8 mouse cellular contexts compared by ENCODE assay signal in the genomic region with DNA sequence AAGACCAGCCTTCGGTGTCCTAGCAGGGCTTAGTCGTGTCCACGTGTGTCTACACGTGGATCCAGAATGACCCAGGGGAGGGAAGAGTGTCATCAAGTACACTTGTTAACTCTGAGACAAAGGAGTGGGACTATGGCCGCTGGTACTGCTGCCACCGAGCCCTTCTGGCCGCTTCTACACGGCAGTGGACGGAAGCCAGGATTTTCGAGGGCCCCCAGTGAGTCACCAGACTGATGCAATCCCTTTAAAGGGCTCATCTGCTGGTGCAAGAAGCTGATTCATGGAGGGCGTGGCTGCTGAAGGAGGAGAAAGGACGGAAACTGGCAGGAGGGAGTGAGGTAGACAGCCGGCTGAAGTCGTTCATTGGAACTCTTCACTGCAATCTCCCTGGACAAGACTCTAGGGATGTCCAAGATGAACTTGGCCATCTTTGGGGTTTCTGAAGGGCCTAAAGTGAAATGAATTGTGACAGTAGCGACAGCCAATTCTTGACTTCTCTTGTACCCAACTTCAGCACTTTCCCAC. TPM values are rescaled to one million over a fixed set of nuclear protein-coding genes. Genes with fewer than 3 reads are reported as not detected.
DNase-seq lines count a peak whose midpoint lies in the region; ATAC-seq and TF ChIP-seq lines count a peak whose summit lies in the region.

No protein-coding gene starts in this region.

- peak overlapping the region; percentile 58 for H3K4me3 ChIP-seq in ES-Bruce4 (ENCODE audit: low read depth, low read length)
- H3K4me3 ChIP-seq in forebrain, embryonic 14.5 days (ENCODE audit: low read depth, low read length), result peak overlapping the region; percentile 90
- H3K4me3 ChIP-seq in neural tube, embryonic 14.5 days (ENCODE audit: low read depth, low read length), result peak overlapping the region; percentile 91
- peak overlapping the region; percentile 94 for H3K4me3 ChIP-seq in testis, adult 2 months (ENCODE audit: control insufficient read depth, low read depth, low read length)

- H3K9me3 ChIP-seq in ES-Bruce4 (replicated peaks; ENCODE audit: control insufficient read depth, insufficient read depth, low read length, poor library complexity, severe bottlenecking), result no peaks in the 10 kb centered on the region
- no peaks in the 10 kb centered on the region for H3K9me3 ChIP-seq in forebrain, embryonic 14.5 days (replicated peaks; ENCODE audit: control insufficient read depth, low read length)
- no peaks in the 10 kb centered on the region for H3K9me3 ChIP-seq in neural tube, embryonic 14.5 days (ENCODE audit: control insufficient read depth, low read length)

- no peak for TF ChIP-seq POLR2A in ES-Bruce4 (IDR thresholded peaks at IDR 0.05; ENCODE audit: insufficient read depth, low read length)
- TF ChIP-seq POLR2A in testis, adult 2 months (IDR thresholded peaks at IDR 0.05; ENCODE audit: control insufficient read depth, low read depth, low read length), result no peak

- peak overlapping the region; percentile 63 for H3K9ac ChIP-seq in ES-Bruce4 (ENCODE audit: low read depth, poor library complexity, severe bottlenecking)
- H3K9ac ChIP-seq in forebrain, embryonic 14.5 days (ENCODE audit: low read length), result peak overlapping the region; percentile 55
- H3K9ac ChIP-seq in neural tube, embryonic 14.5 days (replicated peaks; ENCODE audit: low read depth, low read length), result peak overlapping the region; percentile 88

- H3K36me3 ChIP-seq in ES-Bruce4 (ENCODE audit: control insufficient read depth, insufficient read depth, low read length, poor library complexity, severe bottlenecking), result peaks cover 4% of the 10 kb centered on the region
- 0 out of 2 replicates have a peak, but pooled peaks cover 7% of the 10 kb centered on the region for H3K36me3 ChIP-seq in forebrain, embryonic 14.5 days (ENCODE audit: control insufficient read depth, insufficient read depth, low read length)
- no peaks in the 10 kb centered on the region for H3K36me3 ChIP-seq in neural tube, embryonic 14.5 days (ENCODE audit: control insufficient read depth, insufficient read depth, low read length)
- no peaks in the 10 kb centered on the region for H3K36me3 ChIP-seq in testis, adult 2 months (ENCODE audit: control insufficient read depth, insufficient read depth, low read length)

- intact Hi-C loops in heart, postnatal 14 days (cut with DNase I), result no loop called here

- ATAC-seq in forebrain, embryonic 14.5 days, result peak; percentile 51
- ATAC-seq in neural tube, embryonic 14.5 days (ENCODE audit: low read depth), result peak; percentile 47

- TF ChIP-seq CTCF in ES-Bruce4 (IDR thresholded peaks at IDR 0.05; ENCODE audit: low read depth, low read length), result no peak
- no peak for TF ChIP-seq CTCF in testis, adult 2 months (IDR thresholded peaks at IDR 0.05; ENCODE audit: control insufficient read depth, insufficient read depth, insufficient replicate concordance, low read depth, low read length)

- peak overlapping the region; percentile 67 for H3K4me2 ChIP-seq in forebrain, embryonic 14.5 days (ENCODE audit: low read length)
- H3K4me2 ChIP-seq in neural tube, embryonic 14.5 days (ENCODE audit: low read depth, low read length), result peak overlapping the region; percentile 92

- H3K4me1 ChIP-seq in ES-Bruce4 (ENCODE audit: control insufficient read depth, insufficient read depth, low read length), result peaks cover under 1% of the 10 kb centered on the region
- H3K4me1 ChIP-seq in forebrain, embryonic 14.5 days (ENCODE audit: control insufficient read depth, insufficient read depth, low read length), result peaks cover 23% of the 10 kb centered on the region
- peaks cover 27% of the 10 kb centered on the region for H3K4me1 ChIP-seq in neural tube, embryonic 14.5 days (ENCODE audit: control insufficient read depth, insufficient read depth, low read length)
- H3K4me1 ChIP-seq in testis, adult 2 months (ENCODE audit: control insufficient read depth, insufficient read depth, low read length), result peaks cover 16% of the 10 kb centered on the region

- no peaks in the 10 kb centered on the region for H3K27me3 ChIP-seq in ES-Bruce4 (ENCODE audit: control insufficient read depth, insufficient read depth, low read length, poor library complexity, severe bottlenecking)
- no peaks in the 10 kb centered on the region for H3K27me3 ChIP-seq in forebrain, embryonic 14.5 days (replicated peaks; ENCODE audit: control insufficient read depth, insufficient read depth, low read length)
- no peaks in the 10 kb centered on the region for H3K27me3 ChIP-seq in neural tube, embryonic 14.5 days (ENCODE audit: control insufficient read depth, insufficient read depth, low read length)
- H3K27me3 ChIP-seq in testis, adult 2 months (ENCODE audit: control insufficient read depth, insufficient read depth, low read length), result no peaks in the 10 kb centered on the region

- peak; percentile 73 for DNase-seq in cerebellum, adult 11 months
- DNase-seq in forebrain, embryonic 14.5 days (ENCODE audit: low spot score), result peak; percentile 82
- DNase-seq in heart, postnatal 14 days, result peak; percentile 86 to 91
- peak; percentile 88 for DNase-seq in layer of hippocampus, adult 11-12 months (ENCODE audit: low spot score)
- DNase-seq in lung, adult 18-20 months, result peak; percentile 97 to 98

- peak overlapping the region; percentile 97 for H3K27ac ChIP-seq in ES-Bruce4 (ENCODE audit: insufficient read depth, low read length)
- peak overlapping the region; percentile 75 for H3K27ac ChIP-seq in forebrain, embryonic 14.5 days (ENCODE audit: low read depth, low read length)
- H3K27ac ChIP-seq in neural tube, embryonic 14.5 days (ENCODE audit: low read depth, low read length), result peak overlapping the region; percentile 85
- H3K27ac ChIP-seq in testis, adult 2 months (ENCODE audit: control insufficient read depth, insufficient read depth, low read depth, low read length), result peak overlapping the region; percentile 83

- 2% methylated on average over 15 of the region's 15 CpGs for WGBS in forebrain, embryonic 14.5 days
- WGBS in neural tube, embryonic 14.5 days, result under 1% methylated on average over 15 of the region's 15 CpGs

- TF ChIP-seq EP300 in ES-Bruce4 (IDR thresholded peaks at IDR 0.05; ENCODE audit: insufficient read depth, low read depth, low read length), result 0 out of 2 replicates have a peak, but pooled peaks have one; percentile 49

RNA-seq across cellular contexts. Expression of gene Stk40, which starts 0.6 kb away (rescaled TPM):
- 36.4 and 37.5 TPM in 2 replicates for polyA plus RNA-seq in ES-Bruce4 (2011; ENCODE audit: insufficient read depth, insufficient read length, low read depth, missing spikeins)
- 22.2 and 25.1 TPM in 2 replicates for polyA plus RNA-seq in forebrain, embryonic 14.5 days (2014; fragmentation: Nextera tagmentation; extraction: Ambion mirVana)
- total RNA-seq in heart, postnatal 14 days (2021), result 10 to 100 TPM; 28.0 to 29.5 TPM
- polyA plus RNA-seq in neural tube, embryonic 14.5 days (2014; fragmentation: Nextera tagmentation; extraction: Ambion mirVana), result 15.2 and 21.8 TPM in 2 replicates
- 33.5 and 33.9 TPM in 2 replicates for polyA plus RNA-seq in testis, adult 2 months (2012; rRNA removed)

RNA-seq across cellular contexts. Expression of gene Lsm10, which starts 6.7 kb away (rescaled TPM):
- polyA plus RNA-seq in ES-Bruce4 (2011; ENCODE audit: insufficient read depth, insufficient read length, low read depth, missing spikeins), result 25.4 and 28.8 TPM in 2 replicates
- polyA plus RNA-seq in forebrain, embryonic 14.5 days (2014; fragmentation: Nextera tagmentation; extraction: Ambion mirVana), result 63.1 and 76.6 TPM in 2 replicates
- total RNA-seq in heart, postnatal 14 days (2021), result 10 to 100 TPM in 1 of 2 experiments, 1 to 10 TPM in 1; 9.2 to 12.8 TPM
- polyA plus RNA-seq in neural tube, embryonic 14.5 days (2014; fragmentation: Nextera tagmentation; extraction: Ambion mirVana), result 46.4 and 48.3 TPM in 2 replicates
- 41.9 and 43.5 TPM in 2 replicates for polyA plus RNA-seq in testis, adult 2 months (2012; rRNA removed)

RNA-seq across cellular contexts. Expression of gene Eva1b, which starts 44.4 kb away (rescaled TPM):
- polyA plus RNA-seq in ES-Bruce4 (2011; ENCODE audit: insufficient read depth, insufficient read length, low read depth, missing spikeins), result 13.6 and 15.9 TPM in 2 replicates
- polyA plus RNA-seq in forebrain, embryonic 14.5 days (2014; fragmentation: Nextera tagmentation; extraction: Ambion mirVana), result 13.4 and 14.2 TPM in 2 replicates
- total RNA-seq in heart, postnatal 14 days (2021), result 10 to 100 TPM; 23.3 to 24.9 TPM
- 5.4 and 14.6 TPM in 2 replicates for polyA plus RNA-seq in neural tube, embryonic 14.5 days (2014; fragmentation: Nextera tagmentation; extraction: Ambion mirVana)
- 5.4 and 6.2 TPM in 2 replicates for polyA plus RNA-seq in testis, adult 2 months (2012; rRNA removed)

RNA-seq across cellular contexts. Expression of gene Oscp1, which starts 44.8 kb away (rescaled TPM):
- 2.8 and 5.3 TPM in 2 replicates for polyA plus RNA-seq in ES-Bruce4 (2011; ENCODE audit: insufficient read depth, insufficient read length, low read depth, missing spikeins)
- 31.2 and 32.0 TPM in 2 replicates for polyA plus RNA-seq in forebrain, embryonic 14.5 days (2014; fragmentation: Nextera tagmentation; extraction: Ambion mirVana)
- 1 to 10 TPM; 1.8 to 2.4 TPM for total RNA-seq in heart, postnatal 14 days (2021)
- polyA plus RNA-seq in neural tube, embryonic 14.5 days (2014; fragmentation: Nextera tagmentation; extraction: Ambion mirVana), result 30.2 and 40.2 TPM in 2 replicates
- polyA plus RNA-seq in testis, adult 2 months (2012; rRNA removed), result 166 and 189 TPM in 2 replicates

RNA-seq across cellular contexts. Expression of gene Mrps15, which starts 56.4 kb away (rescaled TPM):
- polyA plus RNA-seq in ES-Bruce4 (2011; ENCODE audit: insufficient read depth, insufficient read length, low read depth, missing spikeins), result 68.4 and 69.5 TPM in 2 replicates
- polyA plus RNA-seq in forebrain, embryonic 14.5 days (2014; fragmentation: Nextera tagmentation; extraction: Ambion mirVana), result 108 and 124 TPM in 2 replicates
- total RNA-seq in heart, postnatal 14 days (2021), result 10 to 100 TPM; 65.6 to 66.3 TPM
- 127 and 137 TPM in 2 replicates for polyA plus RNA-seq in neural tube, embryonic 14.5 days (2014; fragmentation: Nextera tagmentation; extraction: Ambion mirVana)
- 30.4 and 33.9 TPM in 2 replicates for polyA plus RNA-seq in testis, adult 2 months (2012; rRNA removed)

Comparison
In these comparisons a context has a peak if more than half of its experiments do, and no peak if none do; other contexts are left out.
1. Peak in every context shown above with its lines: DNase-seq, ATAC-seq, H3K4me3 ChIP-seq and H3K27ac ChIP-seq.